Mouse (Mus musculus): ENCODE results near the gene Stat2.

DNA sequence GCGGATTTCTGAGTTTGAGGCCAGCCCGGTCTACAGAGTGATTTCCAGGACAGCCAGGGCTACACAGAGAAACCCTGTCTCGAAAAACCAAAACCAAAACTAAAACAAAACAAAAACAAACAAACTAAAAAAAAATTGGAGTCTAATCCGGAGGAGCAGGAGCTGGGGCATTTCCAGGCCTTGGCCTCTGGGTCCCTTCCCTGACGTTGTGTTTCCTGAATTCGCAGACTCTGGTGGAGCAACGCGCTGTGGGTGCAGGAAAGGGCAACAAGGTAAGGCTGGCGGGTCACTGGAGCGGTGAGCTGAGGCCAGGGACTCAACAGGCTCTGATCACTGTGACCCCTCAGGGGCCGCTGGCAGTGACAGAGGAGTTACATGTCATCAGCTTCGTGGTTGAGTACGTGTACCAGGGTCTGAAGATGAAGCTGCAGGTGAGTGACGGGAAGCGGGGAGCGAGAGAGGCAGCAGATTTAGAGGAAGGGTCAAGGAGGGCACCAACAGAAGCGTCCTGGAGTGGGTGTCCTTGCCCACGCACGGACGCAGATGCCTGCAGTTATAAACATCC lies 12.6 kb downstream of the Stat2 start:
- TF ChIP-seq CTCF (IDR thresholded peaks at IDR 0.05; ENCODE audit: low read depth, low read length): no peak
- no peak for TF ChIP-seq POLR2A (IDR thresholded peaks at IDR 0.05; ENCODE audit: extremely low read depth, insufficient read depth, low read length)

Data from liver, adult 2 months (tissue).